Mouse (Mus musculus): Measurements from ENCODE around the gene Nop16.

- TF ChIP-seq CTCF (IDR thresholded peaks at IDR 0.05; ENCODE audit: low read depth, low read length) (no peak), POLR2A (IDR thresholded peaks at IDR 0.05; ENCODE audit: borderline replicate concordance, low read depth, low read length) (no peak)
Measured at GRCm38 (mm10) chr13:54572621-54573020, 17.3 kb downstream of the Nop16 start.
